Mouse (Mus musculus): ENCODE measurements around the gene Dnah11. TPM values are rescaled to one million over a fixed set of nuclear protein-coding genes. Genes with fewer than 3 reads are reported as not detected.

Dnah11 gene
- polyA plus RNA-seq, 1 experiment from 2014 or later = 0.22 TPM

- H3K27ac ChIP-seq (ENCODE audit: low read depth, low read length) = no peak overlapping the region
- no peak for ATAC-seq (replicated peaks; ENCODE audit: low FRiP score)
- H3K4me3 ChIP-seq (ENCODE audit: low read depth, low read length) = no peak overlapping the region
- no peak overlapping the region for H3K4me2 ChIP-seq
- H3K9me3 ChIP-seq (ENCODE audit: control insufficient read depth, low read length) = no peaks in the 10 kb centered on the region
- DNase-seq (ENCODE audit: low spot score) = no peak
- 21% methylated on average over 1 of the region's 1 CpGs for WGBS
- H3K4me1 ChIP-seq (replicated peaks; ENCODE audit: control insufficient read depth, insufficient read depth, low read length) = peaks cover 12% of the 10 kb centered on the region
- H3K27me3 ChIP-seq (replicated peaks; ENCODE audit: control insufficient read depth, insufficient read depth, low read length) = no peaks in the 10 kb centered on the region
- H3K36me3 ChIP-seq (ENCODE audit: control insufficient read depth, insufficient read depth, low read length) = no peaks in the 10 kb centered on the region
- no peak overlapping the region for H3K9ac ChIP-seq (ENCODE audit: low read depth, low read length)
Observed at GRCm38 (mm10) chr12:117840705-117841104, 358.1 kb downstream of the Dnah11 start.

- H3K36me3 ChIP-seq (ENCODE audit: control insufficient read depth, insufficient read depth, low read length) = no peaks in the 10 kb centered on the region
- no peaks in the 10 kb centered on the region for H3K9me3 ChIP-seq (ENCODE audit: control insufficient read depth, low read length)
- ATAC-seq (replicated peaks; ENCODE audit: low FRiP score) (no peak), DNase-seq (ENCODE audit: low spot score) (no peak)
- no peak overlapping the region for H3K4me3 ChIP-seq (ENCODE audit: low read depth, low read length)
- H3K9ac ChIP-seq (ENCODE audit: low read depth, low read length) = no peak overlapping the region
- WGBS = 77% methylated on average over 4 of the region's 4 CpGs
- H3K27me3 ChIP-seq (replicated peaks; ENCODE audit: control insufficient read depth, insufficient read depth, low read length) = no peaks in the 10 kb centered on the region
- no peak overlapping the region for H3K27ac ChIP-seq (ENCODE audit: low read depth, low read length)
- no peaks in the 10 kb centered on the region for H3K4me1 ChIP-seq (replicated peaks; ENCODE audit: control insufficient read depth, insufficient read depth, low read length)
- no peak overlapping the region for H3K4me2 ChIP-seq
Observed at GRCm38 (mm10) chr12:117837376-117837775, 361.5 kb downstream of the Dnah11 start.

- Histone ChIP-seq H3K4me1 (replicated peaks; ENCODE audit: control insufficient read depth, insufficient read depth, low read length) (no peaks in the 10 kb centered on the region), H3K9me3 (ENCODE audit: control insufficient read depth, low read length) (no peaks in the 10 kb centered on the region), H3K4me3 (ENCODE audit: low read depth, low read length) (no peak overlapping the region), H3K9ac (ENCODE audit: low read depth, low read length) (no peak overlapping the region), H3K27me3 (replicated peaks; ENCODE audit: control insufficient read depth, insufficient read depth, low read length) (no peaks in the 10 kb centered on the region), H3K4me2 (no peak overlapping the region), H3K27ac (ENCODE audit: low read depth, low read length) (no peak overlapping the region), H3K36me3 (ENCODE audit: control insufficient read depth, insufficient read depth, low read length) (no peaks in the 10 kb centered on the region)
- no peak for ATAC-seq (replicated peaks; ENCODE audit: low FRiP score)
- 52% methylated on average over 10 of the region's 10 CpGs for WGBS
- DNase-seq (ENCODE audit: low spot score) = no peak
Observed at GRCm38 (mm10) chr12:117835371-117835770, 363.5 kb downstream of the Dnah11 start.

GRCm38 (mm10) chr12:117834652-117835051 lies 364.2 kb downstream of the Dnah11 start:
- Histone ChIP-seq H3K4me3 (ENCODE audit: low read depth, low read length) (no peak overlapping the region), H3K4me1 (replicated peaks; ENCODE audit: control insufficient read depth, insufficient read depth, low read length) (no peaks in the 10 kb centered on the region), H3K36me3 (ENCODE audit: control insufficient read depth, insufficient read depth, low read length) (no peaks in the 10 kb centered on the region), H3K9me3 (ENCODE audit: control insufficient read depth, low read length) (no peaks in the 10 kb centered on the region), H3K27ac (ENCODE audit: low read depth, low read length) (no peak overlapping the region), H3K9ac (ENCODE audit: low read depth, low read length) (no peak overlapping the region), H3K4me2 (no peak overlapping the region), H3K27me3 (replicated peaks; ENCODE audit: control insufficient read depth, insufficient read depth, low read length) (no peaks in the 10 kb centered on the region)
- WGBS = 75% methylated on average over 2 of the region's 2 CpGs
- ATAC-seq (replicated peaks; ENCODE audit: low FRiP score) (no peak), DNase-seq (ENCODE audit: low spot score) (no peak)

- Histone ChIP-seq H3K9ac (ENCODE audit: low read depth, low read length) (no peak overlapping the region), H3K36me3 (ENCODE audit: control insufficient read depth, insufficient read depth, low read length) (no peaks in the 10 kb centered on the region), H3K4me3 (ENCODE audit: low read depth, low read length) (no peak overlapping the region), H3K27me3 (replicated peaks; ENCODE audit: control insufficient read depth, insufficient read depth, low read length) (no peaks in the 10 kb centered on the region), H3K4me1 (replicated peaks; ENCODE audit: control insufficient read depth, insufficient read depth, low read length) (no peaks in the 10 kb centered on the region), H3K27ac (ENCODE audit: low read depth, low read length) (no peak overlapping the region), H3K4me2 (no peak overlapping the region), H3K9me3 (ENCODE audit: control insufficient read depth, low read length) (no peaks in the 10 kb centered on the region)
- no peak for DNase-seq (ENCODE audit: low spot score)
- 36% methylated on average over 5 of the region's 5 CpGs for WGBS
- no peak for ATAC-seq (replicated peaks; ENCODE audit: low FRiP score)
Observed at GRCm38 (mm10) chr12:117832190-117832589, 366.7 kb downstream of the Dnah11 start.

GRCm38 (mm10) chr12:117831351-117831961 lies 367.4 kb downstream of the Dnah11 start:
- Histone ChIP-seq H3K4me3 (ENCODE audit: low read depth, low read length) (no peak overlapping the region), H3K27me3 (replicated peaks; ENCODE audit: control insufficient read depth, insufficient read depth, low read length) (no peaks in the 10 kb centered on the region), H3K4me1 (replicated peaks; ENCODE audit: control insufficient read depth, insufficient read depth, low read length) (no peaks in the 10 kb centered on the region), H3K9me3 (ENCODE audit: control insufficient read depth, low read length) (no peaks in the 10 kb centered on the region), H3K36me3 (ENCODE audit: control insufficient read depth, insufficient read depth, low read length) (no peaks in the 10 kb centered on the region), H3K9ac (ENCODE audit: low read depth, low read length) (no peak overlapping the region), H3K27ac (ENCODE audit: low read depth, low read length) (no peak overlapping the region), H3K4me2 (no peak overlapping the region)
- ATAC-seq (replicated peaks; ENCODE audit: low FRiP score) (no peak), DNase-seq (ENCODE audit: low spot score) (no peak)
- 58% methylated on average over 8 of the region's 8 CpGs for WGBS

- no peaks in the 10 kb centered on the region for H3K4me1 ChIP-seq (replicated peaks; ENCODE audit: control insufficient read depth, insufficient read depth, low read length)
- DNase-seq (ENCODE audit: low spot score) = no peak
Observed at GRCm38 (mm10) chr12:117828350-117828749, 370.5 kb downstream of the Dnah11 start.

More at GRCm38 (mm10) chr12:117828350-117828749, 370.5 kb downstream of the Dnah11 start:
- no peaks in the 10 kb centered on the region for H3K36me3 ChIP-seq (ENCODE audit: control insufficient read depth, insufficient read depth, low read length)
- no peak overlapping the region for H3K4me2 ChIP-seq
- no peaks in the 10 kb centered on the region for H3K9me3 ChIP-seq (ENCODE audit: control insufficient read depth, low read length)
- WGBS = 71% methylated on average over 3 of the region's 3 CpGs
- no peak overlapping the region for H3K9ac ChIP-seq (ENCODE audit: low read depth, low read length)
- ATAC-seq (replicated peaks; ENCODE audit: low FRiP score) = no peak
- H3K27ac ChIP-seq (ENCODE audit: low read depth, low read length) = no peak overlapping the region
- no peak overlapping the region for H3K4me3 ChIP-seq (ENCODE audit: low read depth, low read length)
- no peaks in the 10 kb centered on the region for H3K27me3 ChIP-seq (replicated peaks; ENCODE audit: control insufficient read depth, insufficient read depth, low read length)

Other genes starting within 250 kb of the Dnah11 start
- gene Sp4, start 102.4 kb upstream of the Dnah11 start, polyA plus RNA-seq (2014; fragmentation: Nextera tagmentation; extraction: Ambion mirVana) = 9.8 and 10.5 TPM in 2 replicates